Mouse (Mus musculus): ENCODE measurements at regions not wholly inside any gene's neighbourhood (a gene's known extent, or its start where the extent isn't known, plus 50 kb on each side); places are given as distances from the start of the nearest gene placed in this dataset.

GRCm38 (mm10) chr9:104496220-104496619, 50.9 kb upstream of the Cpne4 start:
- Histone ChIP-seq H3K36me3 (no peaks in the 10 kb centered on the region), H3K9me3 (no peaks in the 10 kb centered on the region)
- WGBS: 79% methylated on average over 9 of the region's 9 CpGs

GRCm38 (mm10) chr9:104490696-104491095, 56.4 kb upstream of the Cpne4 start:
- H3K27me3 ChIP-seq: no peaks in the 10 kb centered on the region
- H3K9ac ChIP-seq (replicated peaks): no peak overlapping the region
- H3K4me2 ChIP-seq (replicated peaks): no peak overlapping the region
- H3K9me3 ChIP-seq: no peaks in the 10 kb centered on the region
- no peak overlapping the region for H3K27ac ChIP-seq (replicated peaks)
- no peaks in the 10 kb centered on the region for H3K36me3 ChIP-seq
- no peak overlapping the region for H3K4me3 ChIP-seq
- ATAC-seq (ENCODE audit: low FRiP score, low read depth): no peak
- H3K4me1 ChIP-seq: no peaks in the 10 kb centered on the region

More at GRCm38 (mm10) chr9:104496220-104496619, 50.9 kb upstream of the Cpne4 start:
- Histone ChIP-seq H3K4me3 (no peak overlapping the region), H3K27ac (replicated peaks) (no peak overlapping the region), H3K4me2 (replicated peaks) (no peak overlapping the region), H3K27me3 (no peaks in the 10 kb centered on the region), H3K9ac (replicated peaks) (no peak overlapping the region), H3K4me1 (no peaks in the 10 kb centered on the region)
- no peak for ATAC-seq (ENCODE audit: low FRiP score, low read depth)

- Histone ChIP-seq H3K36me3 (no peaks in the 10 kb centered on the region), H3K4me1 (no peaks in the 10 kb centered on the region), H3K4me3 (no peak overlapping the region), H3K9me3 (no peaks in the 10 kb centered on the region), H3K4me2 (replicated peaks) (no peak overlapping the region), H3K9ac (replicated peaks) (no peak overlapping the region), H3K27ac (replicated peaks) (no peak overlapping the region), H3K27me3 (no peaks in the 10 kb centered on the region)
- no peak for ATAC-seq (ENCODE audit: low FRiP score, low read depth)
- 86% methylated on average over 6 of the region's 6 CpGs for WGBS
Measured at GRCm38 (mm10) chr9:104489383-104489782, 57.7 kb upstream of the Cpne4 start.

DNA sequence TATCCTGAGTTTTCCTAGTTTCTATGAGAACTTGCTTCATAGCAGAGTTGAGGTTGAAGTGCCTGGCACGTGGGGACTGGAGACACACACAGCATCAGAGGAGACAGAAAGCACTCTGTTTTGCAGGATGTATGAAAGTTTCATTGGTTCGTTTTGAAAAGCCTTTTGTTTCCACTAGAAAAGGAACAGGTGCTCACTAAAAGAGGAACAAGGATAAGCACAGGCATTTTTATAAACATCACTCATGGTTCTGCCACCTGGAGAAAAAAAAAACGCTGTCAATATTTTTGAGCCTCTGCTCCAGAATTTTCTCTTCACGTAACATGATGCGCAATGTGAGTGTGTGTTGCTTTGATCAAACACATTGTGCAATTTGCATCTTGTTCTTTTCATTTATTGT, 64.6 kb upstream of the Cpne4 start:
- H3K27ac ChIP-seq (replicated peaks): no peak overlapping the region
- no peaks in the 10 kb centered on the region for H3K9me3 ChIP-seq
- H3K4me3 ChIP-seq: no peak overlapping the region
- 80% methylated on average over 5 of the region's 5 CpGs for WGBS
- ATAC-seq (ENCODE audit: low FRiP score, low read depth): no peak
- no peak overlapping the region for H3K4me2 ChIP-seq (replicated peaks)
- H3K36me3 ChIP-seq: no peaks in the 10 kb centered on the region
- no peaks in the 10 kb centered on the region for H3K27me3 ChIP-seq
- no peak overlapping the region for H3K9ac ChIP-seq (replicated peaks)
- H3K4me1 ChIP-seq: no peaks in the 10 kb centered on the region

- Histone ChIP-seq H3K9me3 (no peaks in the 10 kb centered on the region), H3K27me3 (no peaks in the 10 kb centered on the region), H3K4me3 (no peak overlapping the region), H3K9ac (replicated peaks) (no peak overlapping the region), H3K4me1 (no peaks in the 10 kb centered on the region), H3K4me2 (replicated peaks) (no peak overlapping the region), H3K36me3 (no peaks in the 10 kb centered on the region), H3K27ac (replicated peaks) (no peak overlapping the region)
- WGBS: 67% methylated on average over 1 of the region's 1 CpGs
- no peak for ATAC-seq (ENCODE audit: low FRiP score, low read depth)
Measured at GRCm38 (mm10) chr9:104480683-104481082, 66.4 kb upstream of the Cpne4 start.

DNA sequence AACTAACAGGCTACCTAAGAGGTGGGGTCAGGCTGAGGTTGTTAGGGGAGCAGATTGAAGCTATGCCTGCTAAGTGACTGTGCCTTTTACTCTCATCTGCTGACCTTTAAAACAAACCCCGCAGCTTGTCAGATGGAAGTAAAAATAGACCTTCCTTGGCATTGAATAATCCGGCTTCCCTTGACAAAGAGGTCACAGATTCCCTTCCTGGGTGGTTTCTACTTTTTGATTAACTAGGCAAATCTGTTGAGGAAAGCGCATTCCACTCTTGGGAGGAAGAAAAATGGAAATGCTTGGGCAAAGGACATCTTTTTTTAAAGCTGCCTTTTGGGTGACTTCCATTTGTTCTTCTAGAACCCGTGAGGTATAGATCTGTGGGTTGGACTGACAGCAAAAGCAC, 72.3 kb upstream of the Cpne4 start:
- Histone ChIP-seq H3K36me3 (no peaks in the 10 kb centered on the region), H3K4me2 (replicated peaks) (no peak overlapping the region), H3K9me3 (no peaks in the 10 kb centered on the region), H3K27me3 (no peaks in the 10 kb centered on the region), H3K9ac (replicated peaks) (no peak overlapping the region), H3K4me3 (no peak overlapping the region), H3K27ac (replicated peaks) (no peak overlapping the region), H3K4me1 (no peaks in the 10 kb centered on the region)
- 82% methylated on average over 4 of the region's 4 CpGs for WGBS
- ATAC-seq (ENCODE audit: low FRiP score, low read depth): no peak

GRCm38 (mm10) chr9:104467238-104467637, 79.8 kb upstream of the Cpne4 start:
- no peak for ATAC-seq (ENCODE audit: low FRiP score, low read depth)
- WGBS: 76% methylated on average over 1 of the region's 1 CpGs
- Histone ChIP-seq H3K9me3 (no peaks in the 10 kb centered on the region), H3K27me3 (no peaks in the 10 kb centered on the region), H3K36me3 (no peaks in the 10 kb centered on the region), H3K4me3 (no peak overlapping the region), H3K9ac (replicated peaks) (no peak overlapping the region), H3K4me2 (replicated peaks) (no peak overlapping the region), H3K4me1 (no peaks in the 10 kb centered on the region), H3K27ac (replicated peaks) (no peak overlapping the region)

- ATAC-seq (ENCODE audit: low FRiP score, low read depth): no peak
Measured at GRCm38 (mm10) chr9:104463701-104464100, 83.4 kb upstream of the Cpne4 start.

GRCm38 (mm10) chr9:104460133-104460532, 87.0 kb upstream of the Cpne4 start:
- Histone ChIP-seq H3K4me2 (replicated peaks) (no peak overlapping the region), H3K9ac (replicated peaks) (no peak overlapping the region), H3K27me3 (no peaks in the 10 kb centered on the region), H3K9me3 (no peaks in the 10 kb centered on the region), H3K4me3 (no peak overlapping the region), H3K27ac (replicated peaks) (no peak overlapping the region), H3K4me1 (no peaks in the 10 kb centered on the region), H3K36me3 (no peaks in the 10 kb centered on the region)
- ATAC-seq (ENCODE audit: low FRiP score, low read depth): no peak

More at GRCm38 (mm10) chr9:104463701-104464100, 83.4 kb upstream of the Cpne4 start:
- H3K27ac ChIP-seq (replicated peaks): no peak overlapping the region
- no peaks in the 10 kb centered on the region for H3K4me1 ChIP-seq
- H3K9ac ChIP-seq (replicated peaks): no peak overlapping the region
- WGBS: 83% methylated on average over 4 of the region's 4 CpGs
- no peak overlapping the region for H3K4me2 ChIP-seq (replicated peaks)
- H3K4me3 ChIP-seq: no peak overlapping the region
- no peaks in the 10 kb centered on the region for H3K27me3 ChIP-seq
- H3K36me3 ChIP-seq: no peaks in the 10 kb centered on the region
- no peaks in the 10 kb centered on the region for H3K9me3 ChIP-seq

DNA sequence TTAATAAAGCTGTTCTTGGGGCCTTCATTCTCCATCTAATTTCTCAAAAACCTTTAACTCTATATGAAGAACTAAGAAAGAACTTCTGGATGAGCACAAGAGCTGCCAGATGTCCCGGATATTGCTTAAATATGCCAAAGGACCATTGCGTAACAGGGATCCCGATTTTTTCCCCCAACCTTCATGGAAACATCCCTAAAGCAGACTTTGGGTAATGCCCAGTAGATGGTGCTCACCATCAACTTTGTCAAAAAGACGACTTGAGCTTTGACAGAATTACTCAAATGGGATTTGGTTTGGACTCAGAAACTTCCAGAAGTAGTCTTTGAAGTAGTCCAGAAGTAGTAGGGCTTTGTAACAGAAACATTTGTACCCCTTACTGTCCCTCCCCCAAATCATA, 89.5 kb upstream of the Cpne4 start:
- 38% methylated on average over 4 of the region's 4 CpGs for WGBS
- Histone ChIP-seq H3K36me3 (no peaks in the 10 kb centered on the region), H3K27ac (replicated peaks) (no peak overlapping the region), H3K27me3 (no peaks in the 10 kb centered on the region), H3K9me3 (no peaks in the 10 kb centered on the region), H3K4me3 (no peak overlapping the region), H3K4me1 (no peaks in the 10 kb centered on the region), H3K9ac (replicated peaks) (no peak overlapping the region), H3K4me2 (replicated peaks) (no peak overlapping the region)
- no peak for ATAC-seq (ENCODE audit: low FRiP score, low read depth)

DNA sequence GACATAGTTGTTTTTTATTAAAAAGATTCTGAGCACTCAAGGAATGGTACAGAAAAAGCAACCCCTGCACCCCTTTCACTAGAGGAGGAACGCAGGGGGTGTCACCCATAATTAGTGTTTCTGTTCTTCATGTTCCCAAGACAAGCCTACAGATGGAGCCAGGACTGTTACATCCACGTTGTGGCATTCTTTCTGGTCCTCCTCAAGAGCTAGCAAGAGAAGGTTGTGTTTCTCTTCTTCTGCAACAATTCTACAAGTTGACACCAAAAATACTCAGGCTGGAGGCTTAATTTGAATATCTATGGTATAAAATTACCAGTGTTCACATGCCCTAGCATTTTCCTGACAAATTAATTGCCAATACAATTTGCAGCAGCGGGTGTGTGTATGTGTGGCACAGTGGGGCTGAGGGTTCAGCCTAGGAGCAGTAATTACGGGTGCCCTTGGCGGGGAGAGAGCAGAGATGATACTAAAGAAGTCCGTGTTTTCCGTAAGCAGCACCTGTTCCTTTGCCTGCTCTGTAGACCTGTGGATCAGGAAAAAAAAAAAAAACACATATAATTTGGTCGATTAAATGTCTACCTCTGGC, 98.4 kb upstream of the Cpne4 start:
- H3K27ac ChIP-seq (replicated peaks): no peak overlapping the region
- no peak for ATAC-seq (ENCODE audit: low FRiP score, low read depth)
- H3K36me3 ChIP-seq: no peaks in the 10 kb centered on the region
- 79% methylated on average over 8 of the region's 8 CpGs for WGBS
- H3K9me3 ChIP-seq: no peaks in the 10 kb centered on the region
- no peak overlapping the region for H3K9ac ChIP-seq (replicated peaks)
- H3K4me3 ChIP-seq: no peak overlapping the region
- no peaks in the 10 kb centered on the region for H3K4me1 ChIP-seq
- H3K27me3 ChIP-seq: no peaks in the 10 kb centered on the region
- no peak overlapping the region for H3K4me2 ChIP-seq (replicated peaks)

GRCm38 (mm10) chr9:104444906-104445305, 102.2 kb upstream of the Cpne4 start:
- H3K36me3 ChIP-seq: no peaks in the 10 kb centered on the region
- H3K9me3 ChIP-seq: no peaks in the 10 kb centered on the region
- no peak overlapping the region for H3K4me2 ChIP-seq (replicated peaks)
- no peaks in the 10 kb centered on the region for H3K4me1 ChIP-seq
- H3K4me3 ChIP-seq: no peak overlapping the region
- WGBS: 56% methylated on average over 5 of the region's 5 CpGs
- H3K9ac ChIP-seq (replicated peaks): no peak overlapping the region
- no peaks in the 10 kb centered on the region for H3K27me3 ChIP-seq
- H3K27ac ChIP-seq (replicated peaks): no peak overlapping the region
- no peak for ATAC-seq (ENCODE audit: low FRiP score, low read depth)

DNA sequence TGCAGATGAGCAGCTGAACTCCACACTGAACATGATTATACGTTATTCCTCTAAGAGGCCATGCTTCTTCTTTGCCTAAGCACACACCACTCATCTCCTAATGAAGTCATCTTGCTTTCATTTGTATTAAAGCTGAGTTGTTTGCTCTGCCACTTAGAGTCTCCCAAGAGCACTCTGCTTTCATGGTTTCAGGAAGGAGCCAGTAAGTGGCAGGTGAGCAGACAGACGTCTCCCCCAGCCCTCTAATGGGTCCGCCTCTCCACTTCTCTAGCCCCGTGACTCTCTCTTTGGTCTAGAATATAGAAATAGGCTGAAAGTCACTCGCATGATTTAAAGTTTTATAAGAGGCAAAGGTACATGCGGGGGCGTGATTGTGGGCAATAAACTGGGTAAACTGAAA, 103.8 kb upstream of the Cpne4 start:
- 83% methylated on average over 7 of the region's 7 CpGs for WGBS
- H3K4me1 ChIP-seq: no peaks in the 10 kb centered on the region
- no peaks in the 10 kb centered on the region for H3K36me3 ChIP-seq
- no peak overlapping the region for H3K9ac ChIP-seq (replicated peaks)
- no peak for ATAC-seq (ENCODE audit: low FRiP score, low read depth)
- H3K4me3 ChIP-seq: no peak overlapping the region
- H3K27me3 ChIP-seq: no peaks in the 10 kb centered on the region
- H3K9me3 ChIP-seq: no peaks in the 10 kb centered on the region
- no peak overlapping the region for H3K4me2 ChIP-seq (replicated peaks)
- H3K27ac ChIP-seq (replicated peaks): no peak overlapping the region
